Mouse (Mus musculus) bone marrow, adult 2 months (tissue): Measurements from ENCODE around the gene Hmgxb4.

Experiments used
- CTCF ChIP-seq: fragments of 200-500 bp; IDR thresholded peaks from 2 replicates; pipeline ENCODE4 v1.5.1; 2011; ENCODE audit warnings: low read length, control low read depth; ENCODE audit not compliant: control insufficient read depth, insufficient read depth
- POLR2A ChIP-seq: fragments of 200-500 bp; IDR thresholded peaks from 2 replicates; pipeline ENCODE4 v1.6.1; 2011; ENCODE audit warnings: low read depth, mild to moderate bottlenecking, control low read depth, low read length, borderline replicate concordance; ENCODE audit not compliant: control insufficient read depth

GRCm38 (mm10) chr8:74994540-74994939, 1.4 kb downstream of the Hmgxb4 start:
- TF ChIP-seq POLR2A (no peak), CTCF (no peak)
